8 mouse cellular contexts compared by ENCODE assay signal in genomic region chr12:76649708-76650687, GRCm38 (mm10).
DNase-seq lines count a peak whose midpoint lies in the region; ATAC-seq and TF ChIP-seq lines count a peak whose summit lies in the region.

No protein-coding gene starts in this region.

- no peak overlapping the region for H3K4me2 ChIP-seq in intestine, embryonic 15.5 days (replicated peaks)
- H3K4me2 ChIP-seq in midbrain, postnatal 0 days (ENCODE audit: low read depth, low read length, poor library complexity, severe bottlenecking), result no peak overlapping the region

- H3K27me3 ChIP-seq in intestine, embryonic 15.5 days (replicated peaks), result no peaks in the 10 kb centered on the region
- H3K27me3 ChIP-seq in liver, adult 2 months (ENCODE audit: control insufficient read depth, insufficient read depth, low read length), result no peaks in the 10 kb centered on the region
- H3K27me3 ChIP-seq in midbrain, postnatal 0 days (ENCODE audit: insufficient read depth, low read length), result no peaks in the 10 kb centered on the region

- no peak for TF ChIP-seq POLR2A in liver, adult 2 months (IDR thresholded peaks at IDR 0.05; ENCODE audit: extremely low read depth, insufficient read depth, low read length)

- H3K9me3 ChIP-seq in intestine, embryonic 15.5 days, result no peaks in the 10 kb centered on the region
- no peaks in the 10 kb centered on the region for H3K9me3 ChIP-seq in midbrain, postnatal 0 days (ENCODE audit: low read length)

- WGBS in intestine, embryonic 15.5 days, result 65% methylated on average over 16 of the region's 16 CpGs
- 55% methylated on average over 16 of the region's 16 CpGs for WGBS in liver, adult 2 months
- WGBS in midbrain, postnatal 0 days, result 25% methylated on average over 16 of the region's 16 CpGs

- no peak overlapping the region for H3K4me3 ChIP-seq in intestine, embryonic 15.5 days (replicated peaks)
- H3K4me3 ChIP-seq in liver, adult 2 months (ENCODE audit: insufficient read depth, low read depth, low read length), result no peak overlapping the region
- no peak overlapping the region for H3K4me3 ChIP-seq in midbrain, postnatal 0 days (ENCODE audit: low read depth, low read length)

- H3K9ac ChIP-seq in intestine, embryonic 15.5 days, result no peak overlapping the region
- no peak overlapping the region for H3K9ac ChIP-seq in liver, adult 2 months (ENCODE audit: low read depth, low read length)
- no peak overlapping the region for H3K9ac ChIP-seq in midbrain, postnatal 0 days (replicated peaks; ENCODE audit: low read length, poor library complexity, severe bottlenecking)

- H3K36me3 ChIP-seq in intestine, embryonic 15.5 days, result no peaks in the 10 kb centered on the region
- H3K36me3 ChIP-seq in liver, adult 2 months (ENCODE audit: control insufficient read depth, insufficient read depth, low read length), result no peaks in the 10 kb centered on the region
- no peaks in the 10 kb centered on the region for H3K36me3 ChIP-seq in midbrain, postnatal 0 days (ENCODE audit: insufficient read depth, low read length)

- H3K4me1 ChIP-seq in intestine, embryonic 15.5 days (replicated peaks), result peaks cover 10% of the 10 kb centered on the region
- H3K4me1 ChIP-seq in liver, adult 2 months (ENCODE audit: control insufficient read depth, insufficient read depth, low read length), result no peaks in the 10 kb centered on the region
- H3K4me1 ChIP-seq in midbrain, postnatal 0 days (ENCODE audit: insufficient read depth, low read length), result peaks cover 5% of the 10 kb centered on the region; the same call in 1 of the 2 replicates

- peak; percentile 53 for DNase-seq in A20 (ENCODE audit: low read depth, low spot score)
- DNase-seq in adrenal gland, adult 2 months, result peak; percentile 74
- DNase-seq in embryo, embryonic 11 days, result peak; percentile 79
- peak; percentile 95 for DNase-seq in heart, adult 11 months
- peak; percentile 43 for DNase-seq in liver, adult 2 months (ENCODE audit: extremely low read depth, low read depth, low spot score)
- DNase-seq in midbrain, postnatal 0 days (ENCODE audit: low spot score), result peak; percentile 85
- peak; percentile 61 to 80 for DNase-seq in spleen, postnatal 4 days (ENCODE audit: low spot score in 2 of 2)

- no peaks in the 10 kb centered on the region for H3K79me2 ChIP-seq in liver, adult 2 months (ENCODE audit: control insufficient read depth, insufficient read depth, low read length)

- H3K27ac ChIP-seq in intestine, embryonic 15.5 days, result no peak overlapping the region
- no peak overlapping the region for H3K27ac ChIP-seq in liver, adult 2 months (replicated peaks; ENCODE audit: insufficient read depth, low read depth, low read length)
- H3K27ac ChIP-seq in midbrain, postnatal 0 days (ENCODE audit: low read depth, low read length), result no peak overlapping the region

- peak; percentile 65; the same call in 1 of the 2 replicates for ATAC-seq in intestine, embryonic 15.5 days
- ATAC-seq in midbrain, postnatal 0 days (ENCODE audit: low FRiP score), result 0 out of 2 replicates have a peak, but pooled peaks have one; percentile 64

- peak; percentile 88 for TF ChIP-seq CTCF in liver, adult 2 months (IDR thresholded peaks at IDR 0.05; ENCODE audit: low read depth, low read length)
- TF ChIP-seq CTCF in midbrain, postnatal 0 days (IDR thresholded peaks at IDR 0.05), result peak; percentile 89

Comparison
In these comparisons a context has a peak if more than half of its experiments do, and no peak if none do; other contexts are left out.
1. DNase-seq: peak in every context shown above with its lines; median percentile 95 in heart, adult 11 months; 85 in midbrain, postnatal 0 days; 79 in embryo, embryonic 11 days; 74 in adrenal gland, adult 2 months; 70 in spleen, postnatal 4 days; 53 in A20; 43 in liver, adult 2 months.